Mouse (Mus musculus) midbrain, embryonic 13.5 days (tissue): Measurements from ENCODE around the gene Zpbp. TPM values are rescaled to one million over a fixed set of nuclear protein-coding genes. Genes with fewer than 3 reads are reported as not detected.

Experiments used
- ATAC-seq: fragments of 200-750 bp; cut with Nextera tagmentation; 2 replicates; pipeline ENCODE4 v1.8.0; 2017; ENCODE audit warnings: mild to moderate bottlenecking, moderate TSS enrichment, moderate library complexity
- H3K27ac ChIP-seq: fragments of 300-500 bp; sonication (generic); 2 replicates; pipeline ENCODE4 v1.5.1; 2015; ENCODE audit warnings: inconsistent platforms, mild to moderate bottlenecking, moderate library complexity
- H3K27me3 ChIP-seq: fragments of 300-500 bp; sonication (generic); 2 replicates; pipeline ENCODE4 v1.6.1; 2015; ENCODE audit warnings: mild to moderate bottlenecking, inconsistent platforms
- H3K36me3 ChIP-seq: fragments of 300-500 bp; sonication (generic); 2 replicates; pipeline ENCODE4 v1.6.1; 2015; ENCODE audit warnings: mild to moderate bottlenecking, inconsistent platforms
- H3K4me1 ChIP-seq: fragments of 300-500 bp; sonication (generic); replicated peaks from 2 replicates; pipeline ENCODE4 v1.6.1; 2015; ENCODE audit warnings: inconsistent platforms
- H3K4me2 ChIP-seq: fragments of 300-500 bp; sonication (generic); replicated peaks from 2 replicates; pipeline ENCODE4 v1.6.1; 2015; ENCODE audit warnings: moderate library complexity, mild to moderate bottlenecking, inconsistent platforms
- H3K4me3 ChIP-seq: fragments of 300-500 bp; sonication (generic); replicated peaks from 2 replicates; pipeline ENCODE4 v1.5.1; 2015; ENCODE audit warnings: mild to moderate bottlenecking, inconsistent platforms
- H3K9ac ChIP-seq: fragments of 300-500 bp; sonication (generic); replicated peaks from 2 replicates; pipeline ENCODE4 v1.6.1; 2015; ENCODE audit warnings: mild to moderate bottlenecking, inconsistent platforms
- H3K9me3 ChIP-seq: fragments of 300-500 bp; sonication (generic); 2 replicates; pipeline ENCODE4 v1.6.1; 2016; ENCODE audit warnings: mild to moderate bottlenecking, inconsistent platforms
- WGBS: fragments of 180-500 bp; shearing (Covaris S2); methylation state at CpG from one replicate; pipeline ENCODE4 v1.1.7; 2015; 5-methylcytosine and 5-hydroxymethylcytosine counted together
- polyA plus RNA-seq: library from polyadenylated mRNA; unstranded; fragments of >200 nt; fragmentation: Nextera tagmentation; extraction: Ambion mirVana; gene quantifications from 2 replicates; pipeline ENCODE4 v1.2.1, GENCODE M21; 2015

The Zpbp gene
- polyA plus RNA-seq, result 0.62 and 1.0 TPM in 2 replicates

- Histone ChIP-seq H3K4me3 (peak within 1 kb of the TSS; percentile 63), H3K4me1 (0 out of 2 replicates have a peak, but pooled peaks cover 3% of the 10 kb centered on the region), H3K27ac (peak within 1 kb of the TSS; percentile 84), H3K9me3 (no peaks in the 10 kb centered on the region), H3K36me3 (no peaks in the 10 kb centered on the region), H3K27me3 (peaks cover 3% of the 10 kb centered on the region), H3K9ac (peak within 1 kb of the TSS; percentile 72), H3K4me2 (peak within 1 kb of the TSS; percentile 67)
- peak; percentile 95 for ATAC-seq
- 3% methylated on average over 57 of the region's 66 CpGs for WGBS
These were observed at the start of gene Zpbp, which contains the start of gene Spata48 for GRCm38 (mm10) chr11:11461635-11462560. Gene Zpbp, minus strand, starts transcription at chr11:11462408. Gene Spata48, plus strand, starts transcription at chr11:11462094.

- Histone ChIP-seq H3K36me3 (no peaks in the 10 kb centered on the region), H3K9me3 (no peaks in the 10 kb centered on the region), H3K4me2 (no peak overlapping the region), H3K9ac (no peak overlapping the region), H3K4me3 (no peak overlapping the region), H3K27me3 (no peaks in the 10 kb centered on the region), H3K4me1 (no peaks in the 10 kb centered on the region), H3K27ac (no peak overlapping the region)
- ATAC-seq, result no peak
- 70% methylated on average over 2 of the region's 2 CpGs for WGBS
These were observed 47.2 kb upstream of the Zpbp start for GRCm38 (mm10) chr11:11509413-11509812.

- Histone ChIP-seq H3K27ac (no peak overlapping the region), H3K27me3 (no peaks in the 10 kb centered on the region), H3K36me3 (no peaks in the 10 kb centered on the region), H3K4me2 (no peak overlapping the region), H3K4me3 (no peak overlapping the region), H3K4me1 (no peaks in the 10 kb centered on the region), H3K9ac (no peak overlapping the region), H3K9me3 (no peaks in the 10 kb centered on the region)
- no peak for ATAC-seq
- 76% methylated on average over 2 of the region's 2 CpGs for WGBS
These were observed 44.0 kb upstream of the Zpbp start for GRCm38 (mm10) chr11:11506187-11506586.

- 26% methylated on average over 10 of the region's 10 CpGs for WGBS
- H3K9me3 ChIP-seq, result no peaks in the 10 kb centered on the region
- ATAC-seq, result no peak
- no peaks in the 10 kb centered on the region for H3K4me1 ChIP-seq
- H3K36me3 ChIP-seq, result no peaks in the 10 kb centered on the region
- H3K4me3 ChIP-seq, result no peak overlapping the region
- no peak overlapping the region for H3K27ac ChIP-seq
- H3K9ac ChIP-seq, result no peak overlapping the region
- H3K27me3 ChIP-seq, result no peaks in the 10 kb centered on the region
- no peak overlapping the region for H3K4me2 ChIP-seq
These were observed 37.7 kb upstream of the Zpbp start for GRCm38 (mm10) chr11:11499944-11500343.

GRCm38 (mm10) chr11:11495697-11496096 is 33.5 kb upstream of the Zpbp start:
- no peak overlapping the region for H3K4me2 ChIP-seq
- H3K27ac ChIP-seq, result no peak overlapping the region
- no peak overlapping the region for H3K4me3 ChIP-seq
- no peak for ATAC-seq
- H3K9me3 ChIP-seq, result no peaks in the 10 kb centered on the region
- H3K27me3 ChIP-seq, result no peaks in the 10 kb centered on the region
- no peaks in the 10 kb centered on the region for H3K36me3 ChIP-seq
- H3K9ac ChIP-seq, result no peak overlapping the region
- WGBS, result 93% methylated on average over 2 of the region's 2 CpGs
- H3K4me1 ChIP-seq, result no peaks in the 10 kb centered on the region

- Histone ChIP-seq H3K36me3 (no peaks in the 10 kb centered on the region), H3K4me1 (no peaks in the 10 kb centered on the region), H3K9ac (no peak overlapping the region), H3K9me3 (no peaks in the 10 kb centered on the region), H3K4me2 (no peak overlapping the region), H3K4me3 (no peak overlapping the region), H3K27me3 (no peaks in the 10 kb centered on the region), H3K27ac (no peak overlapping the region)
- WGBS, result 63% methylated on average over 5 of the region's 5 CpGs
- no peak for ATAC-seq
These were observed 29.8 kb upstream of the Zpbp start for GRCm38 (mm10) chr11:11492044-11492443.

GRCm38 (mm10) chr11:11484378-11484777 is 22.2 kb upstream of the Zpbp start:
- H3K4me2 ChIP-seq, result no peak overlapping the region
- no peak for ATAC-seq
- H3K9me3 ChIP-seq, result no peaks in the 10 kb centered on the region
- H3K27ac ChIP-seq, result no peak overlapping the region
- 60% methylated on average over 8 of the region's 8 CpGs for WGBS
- no peak overlapping the region for H3K9ac ChIP-seq
- no peaks in the 10 kb centered on the region for H3K4me1 ChIP-seq
- H3K27me3 ChIP-seq, result no peaks in the 10 kb centered on the region
- no peak overlapping the region for H3K4me3 ChIP-seq
- H3K36me3 ChIP-seq, result no peaks in the 10 kb centered on the region

- Histone ChIP-seq H3K9ac (no peak overlapping the region), H3K9me3 (no peaks in the 10 kb centered on the region), H3K4me1 (no peaks in the 10 kb centered on the region), H3K27me3 (peaks cover 10% of the 10 kb centered on the region), H3K4me3 (no peak overlapping the region), H3K4me2 (no peak overlapping the region), H3K27ac (no peak overlapping the region), H3K36me3 (no peaks in the 10 kb centered on the region)
- ATAC-seq, result no peak
These were observed 6.7 kb upstream of the Zpbp start for GRCm38 (mm10) chr11:11468924-11469323.

- Histone ChIP-seq H3K9ac (peak overlapping the region; percentile 72), H3K4me3 (peak overlapping the region; percentile 63), H3K27me3 (peaks cover 9% of the 10 kb centered on the region), H3K27ac (0 out of 2 replicates have a peak overlapping the region, but pooled peaks have one; percentile 84), H3K9me3 (no peaks in the 10 kb centered on the region), H3K4me1 (0 out of 2 replicates have a peak, but pooled peaks cover 3% of the 10 kb centered on the region), H3K4me2 (peak overlapping the region; percentile 67), H3K36me3 (no peaks in the 10 kb centered on the region)
- WGBS, result 86% methylated on average over 5 of the region's 5 CpGs
- ATAC-seq, result no peak
These were observed 318 bp upstream of the Zpbp start for GRCm38 (mm10) chr11:11462561-11462890.

GRCm38 (mm10) chr11:11455037-11455436 is 7.2 kb downstream of the Zpbp start:
- no peaks in the 10 kb centered on the region for H3K9me3 ChIP-seq
- H3K4me3 ChIP-seq, result no peak overlapping the region
- ATAC-seq, result no peak
- whole genome bisulfite sequencing, result 29% methylated on average over 2 of the region's 2 CpGs
- no peak overlapping the region for H3K4me2 ChIP-seq
- H3K9ac ChIP-seq, result no peak overlapping the region
- no peak overlapping the region for H3K27ac ChIP-seq
- H3K4me1 ChIP-seq, result no peaks in the 10 kb centered on the region
- no peaks in the 10 kb centered on the region; the same call in 1 of the 2 replicates for H3K27me3 ChIP-seq
- no peaks in the 10 kb centered on the region for H3K36me3 ChIP-seq

- H3K9ac ChIP-seq, result no peak overlapping the region
- H3K27ac ChIP-seq, result no peak overlapping the region
- 82% methylated on average over 2 of the region's 2 CpGs for WGBS
- no peak for ATAC-seq
- H3K9me3 ChIP-seq, result no peaks in the 10 kb centered on the region
- no peak overlapping the region for H3K4me3 ChIP-seq
- no peak overlapping the region for H3K4me2 ChIP-seq
- no peaks in the 10 kb centered on the region for H3K4me1 ChIP-seq
- H3K36me3 ChIP-seq, result no peaks in the 10 kb centered on the region
- no peaks in the 10 kb centered on the region for H3K27me3 ChIP-seq
These were observed 44.9 kb downstream of the Zpbp start for GRCm38 (mm10) chr11:11417356-11417755.

GRCm38 (mm10) chr11:11414188-11414587 is 48.0 kb downstream of the Zpbp start:
- WGBS, result 88% methylated on average over 5 of the region's 5 CpGs
- no peaks in the 10 kb centered on the region for H3K36me3 ChIP-seq
- H3K4me3 ChIP-seq, result no peak overlapping the region
- no peaks in the 10 kb centered on the region for H3K9me3 ChIP-seq
- H3K27ac ChIP-seq, result no peak overlapping the region
- no peaks in the 10 kb centered on the region for H3K4me1 ChIP-seq
- no peak overlapping the region for H3K9ac ChIP-seq
- no peaks in the 10 kb centered on the region for H3K27me3 ChIP-seq
- H3K4me2 ChIP-seq, result no peak overlapping the region
- ATAC-seq, result no peak
